Mouse (Mus musculus): ENCODE results near the gene Tmem184a. TPM values are rescaled to one million over a fixed set of nuclear protein-coding genes. Genes with fewer than 3 reads are reported as not detected.
A peak's percentile ranks its signal among the peaks of the same experiment; 100 is the strongest.

The Tmem184a gene
- total RNA-seq, 2 experiments from 2014 or later = 0.16 to 0.17 TPM

DNA sequence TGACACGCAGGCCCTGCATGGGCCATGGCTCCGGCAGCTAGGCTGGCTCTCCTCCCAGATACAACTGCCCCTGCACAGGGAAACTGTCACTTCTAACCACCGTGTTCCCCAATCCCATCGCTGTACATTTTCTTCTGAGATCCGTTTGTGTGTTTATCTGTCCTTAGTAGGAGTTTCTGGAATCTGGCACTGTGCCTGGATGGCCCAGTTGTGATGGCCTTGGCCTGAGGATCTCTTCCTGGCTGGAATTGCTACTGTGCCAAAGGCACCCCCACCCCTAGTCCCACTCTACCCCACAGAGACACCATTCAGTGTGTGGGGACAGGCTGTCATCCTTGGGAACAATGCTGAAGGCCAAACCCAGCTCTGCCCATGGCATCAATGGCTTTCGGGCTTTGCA is 3.8 kb downstream of the Tmem184a start:
- DNase-seq (ENCODE audit: low spot score) = no peak
- intact Hi-C loops (cut with DNase I) = loop anchor here (2.0 kb wide), 1 partner anchor 41 kb away; the partner anchor contains the start of gene Ints1

DNA sequence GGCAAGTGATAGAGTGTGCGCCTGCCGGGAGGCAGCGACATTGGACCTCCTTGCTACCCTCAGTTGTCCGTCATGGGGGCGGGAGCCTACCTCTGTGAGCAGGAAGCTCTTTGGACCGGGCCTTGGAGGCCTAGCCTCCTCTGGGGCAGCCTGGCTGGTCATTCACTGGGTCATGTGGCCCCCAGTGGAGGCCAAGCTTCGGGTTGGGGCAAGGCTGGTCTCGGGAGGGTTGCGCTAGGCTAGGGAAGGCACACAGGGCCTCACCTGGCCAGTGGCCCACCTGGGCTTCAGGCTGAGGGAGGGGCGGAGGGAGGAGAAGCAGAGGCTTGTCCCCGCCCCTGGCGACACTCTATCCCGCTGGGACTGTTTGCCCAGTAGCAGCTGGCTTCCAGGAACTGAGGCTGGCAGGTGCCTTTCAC is 5.7 kb downstream of the Tmem184a start:
- DNase-seq (ENCODE audit: low spot score) = no peak
- intact Hi-C loops (cut with DNase I) = no loop called here

DNA sequence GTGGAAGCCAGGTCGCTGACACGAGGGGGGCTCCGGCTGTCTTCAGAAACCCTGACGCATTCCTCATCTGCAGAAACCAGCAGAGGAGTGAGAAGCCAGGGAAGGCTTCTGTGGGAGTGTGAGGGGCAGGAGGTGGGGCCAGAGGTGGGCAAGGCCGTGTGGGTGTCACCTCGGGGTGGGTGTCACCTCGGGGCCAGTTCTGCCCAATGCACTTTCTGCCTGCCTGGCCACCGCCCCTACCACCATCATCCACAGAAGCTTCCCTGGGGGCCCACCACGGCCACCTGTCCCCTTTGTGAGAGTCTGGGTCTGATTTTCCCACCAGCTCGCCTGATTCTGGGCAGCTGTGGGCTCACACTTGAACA is 6.6 kb downstream of the Tmem184a start:
- no peak for DNase-seq (ENCODE audit: low spot score)
- intact Hi-C loops (cut with DNase I) = no loop called here

DNA sequence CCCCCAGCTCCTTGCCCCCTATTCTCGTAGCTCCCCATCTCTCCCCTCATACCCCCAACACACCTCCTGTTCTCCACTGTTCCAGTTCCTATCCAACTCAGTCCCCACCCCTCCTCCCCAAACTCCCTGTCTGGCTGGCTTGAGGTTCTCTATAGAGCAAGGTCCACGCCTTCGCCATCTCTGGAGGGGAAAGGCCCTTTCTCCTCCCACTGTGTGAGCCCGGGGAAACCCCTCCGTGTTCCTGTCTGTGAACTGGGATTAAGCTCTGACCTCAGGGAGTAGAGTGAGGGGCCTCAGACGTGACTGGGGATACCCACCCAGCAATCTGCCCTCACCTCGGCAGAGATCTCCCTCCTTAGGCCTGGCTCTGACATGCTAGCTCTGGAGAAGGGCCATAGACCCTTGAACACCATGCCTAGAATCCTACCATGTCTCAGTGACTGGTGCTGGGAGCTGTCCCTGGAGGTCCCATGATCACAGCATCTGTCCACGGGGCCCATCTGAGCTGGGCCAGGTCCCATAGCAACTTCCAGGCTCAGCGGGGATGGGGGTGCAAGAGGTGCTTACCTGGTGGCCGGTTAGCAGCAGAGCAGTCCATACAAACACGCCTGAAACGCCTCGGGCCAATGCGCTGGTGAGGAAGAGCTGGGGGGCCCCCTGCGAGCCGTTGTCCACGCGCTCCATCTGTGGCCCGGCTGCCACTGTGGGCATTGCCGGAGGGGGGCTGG is 7.2 kb downstream of the Tmem184a start:
- DNase-seq (ENCODE audit: low spot score) = no peak
- intact Hi-C loops (cut with DNase I) = no loop called here

- intact Hi-C loops (cut with DNase I) = no loop called here
- DNase-seq (ENCODE audit: low spot score) = no peak
Measured at GRCm38 (mm10) chr5:139811677-139812397, 7.9 kb downstream of the Tmem184a start.

- intact Hi-C loops (cut with DNase I) = no loop called here
- DNase-seq (ENCODE audit: low spot score) = no peak
Measured at GRCm38 (mm10) chr5:139809397-139809796, 10.3 kb downstream of the Tmem184a start.

DNA sequence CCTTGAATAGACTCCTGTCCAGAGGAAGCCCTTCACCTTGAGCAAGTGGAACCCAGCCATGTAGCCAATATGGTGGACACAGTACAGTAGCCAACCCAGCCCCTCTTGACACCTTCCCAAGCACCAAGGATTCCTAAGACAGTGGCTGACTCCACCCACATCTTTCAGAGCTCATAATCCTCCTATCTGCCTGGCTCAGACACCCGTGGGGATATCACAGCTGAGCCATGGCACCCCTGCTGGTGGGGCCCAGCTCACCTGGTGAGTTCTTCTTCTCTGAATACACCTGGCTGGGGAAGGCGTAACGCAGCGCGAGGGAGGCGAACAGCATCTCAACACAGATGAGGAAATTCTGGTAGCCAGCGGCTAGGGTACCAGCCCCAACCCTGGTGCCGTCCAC is 13.8 kb downstream of the Tmem184a start:
- intact Hi-C loops (cut with DNase I) = no loop called here
- no peak for DNase-seq (ENCODE audit: low spot score)

- intact Hi-C loops (cut with DNase I) = no loop called here
Measured at GRCm38 (mm10) chr5:139804573-139805111, 15.1 kb downstream of the Tmem184a start.

DNA sequence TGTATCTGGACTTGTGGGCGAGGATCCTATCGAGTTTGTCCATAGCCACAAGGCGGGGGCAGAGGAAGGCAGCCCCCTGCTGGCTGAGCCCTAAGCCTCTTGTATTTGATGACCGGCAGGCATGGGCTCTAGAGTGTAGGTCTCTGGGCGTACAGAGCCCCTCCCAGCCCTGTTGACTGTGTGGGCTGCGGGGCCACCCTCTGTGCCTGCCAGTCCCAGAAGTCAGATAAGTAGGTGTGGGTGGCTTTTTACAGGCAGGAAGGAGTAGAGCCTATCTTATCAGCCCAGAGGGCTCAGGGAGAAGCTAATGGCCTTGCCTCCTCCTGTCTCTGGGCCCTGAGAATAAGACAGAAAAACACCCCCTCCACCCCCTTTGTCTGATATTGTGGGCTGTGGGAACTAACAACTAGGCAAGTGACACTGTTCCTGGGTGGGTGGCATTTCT is 15.6 kb downstream of the Tmem184a start:
- DNase-seq (ENCODE audit: low spot score) = no peak
- intact Hi-C loops (cut with DNase I) = no loop called here

More at GRCm38 (mm10) chr5:139804573-139805111, 15.1 kb downstream of the Tmem184a start:
- no peak for DNase-seq (ENCODE audit: low spot score)

DNA sequence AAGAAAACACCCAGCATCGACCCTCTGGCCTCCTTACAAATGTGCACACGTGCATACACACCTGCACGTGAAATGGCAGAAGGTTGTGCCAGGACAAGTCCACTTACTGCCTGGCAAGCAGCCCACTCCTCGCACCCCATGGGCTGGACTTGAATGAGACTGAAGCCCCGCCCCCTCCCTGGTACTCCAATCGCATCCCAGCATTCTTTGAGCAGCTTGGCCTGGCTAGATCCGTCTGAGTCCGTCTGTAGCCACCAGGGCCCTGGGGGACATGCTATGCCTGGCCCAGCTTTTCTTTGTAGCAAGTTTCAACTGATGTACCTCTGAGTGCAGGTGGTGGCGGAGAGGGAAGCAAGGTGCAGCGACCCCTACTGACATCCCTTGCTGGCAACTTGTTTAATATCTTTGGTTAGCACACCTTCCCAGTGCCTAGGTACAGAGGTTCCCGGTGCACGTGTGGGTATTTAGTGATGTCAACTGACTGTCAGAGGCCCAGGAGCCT is 16.1 kb downstream of the Tmem184a start:
- DNase-seq (ENCODE audit: low spot score) = no peak
- intact Hi-C loops (cut with DNase I) = loop anchor here (2.0 kb wide), 1 partner anchor 27 kb away; no protein-coding TSS in a partner anchor

- no peak for DNase-seq (ENCODE audit: low spot score)
- intact Hi-C loops (cut with DNase I) = loop anchor here (2.0 kb wide), 1 partner anchor 26 kb away; no protein-coding TSS in a partner anchor
Measured at GRCm38 (mm10) chr5:139803165-139803564, 16.6 kb downstream of the Tmem184a start.

GRCm38 (mm10) chr5:139801880-139802279 is 17.8 kb downstream of the Tmem184a start:
- DNase-seq (ENCODE audit: low spot score) = no peak
- intact Hi-C loops (cut with DNase I) = loop anchor here (2.0 kb wide), 1 partner anchor 25 kb away; no protein-coding TSS in a partner anchor

GRCm38 (mm10) chr5:139801231-139801630 is 18.5 kb downstream of the Tmem184a start:
- intact Hi-C loops (cut with DNase I) = no loop called here
- DNase-seq (ENCODE audit: low spot score) = no peak

DNA sequence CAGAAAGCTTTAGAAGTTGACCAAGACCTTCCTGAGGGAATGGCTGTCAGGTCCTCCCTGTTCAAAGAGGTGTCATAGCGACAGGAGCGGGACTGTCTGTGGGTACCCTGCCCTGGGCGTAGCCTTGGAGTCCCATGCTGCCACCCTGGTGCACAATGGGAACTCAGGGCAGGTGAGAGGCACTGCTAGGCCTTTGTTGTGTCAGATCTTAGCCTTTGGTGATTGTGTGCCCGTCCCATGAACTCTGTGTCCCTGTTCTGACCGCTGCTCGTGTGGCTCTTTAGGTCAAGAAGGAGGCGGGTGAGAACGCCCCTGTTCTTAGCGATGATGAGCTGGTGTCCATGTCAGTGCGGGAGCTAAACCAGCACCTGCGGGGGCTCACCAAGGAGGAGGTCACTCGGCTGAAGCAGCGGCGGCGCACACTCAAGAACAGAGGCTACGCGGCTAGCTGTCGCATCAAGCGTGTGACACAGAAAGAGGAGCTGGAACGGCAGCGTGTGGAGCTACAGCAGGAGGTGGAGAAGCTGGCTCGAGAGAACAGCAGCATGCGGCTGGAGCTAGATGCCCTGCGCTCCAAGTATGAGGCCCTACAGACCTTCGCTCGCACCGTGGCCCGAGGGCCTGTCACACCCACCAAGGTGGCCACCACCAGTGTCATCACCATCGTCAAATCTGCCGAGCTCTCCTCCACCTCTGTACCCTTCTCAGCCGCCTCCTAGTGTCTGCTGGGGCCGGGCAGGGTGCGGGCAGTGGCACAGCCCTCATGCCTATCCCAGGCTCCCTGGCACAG is 19.7 kb downstream of the Tmem184a start:
- intact Hi-C loops (cut with DNase I) = no loop called here
- DNase-seq (ENCODE audit: low spot score) = no peak

DNA sequence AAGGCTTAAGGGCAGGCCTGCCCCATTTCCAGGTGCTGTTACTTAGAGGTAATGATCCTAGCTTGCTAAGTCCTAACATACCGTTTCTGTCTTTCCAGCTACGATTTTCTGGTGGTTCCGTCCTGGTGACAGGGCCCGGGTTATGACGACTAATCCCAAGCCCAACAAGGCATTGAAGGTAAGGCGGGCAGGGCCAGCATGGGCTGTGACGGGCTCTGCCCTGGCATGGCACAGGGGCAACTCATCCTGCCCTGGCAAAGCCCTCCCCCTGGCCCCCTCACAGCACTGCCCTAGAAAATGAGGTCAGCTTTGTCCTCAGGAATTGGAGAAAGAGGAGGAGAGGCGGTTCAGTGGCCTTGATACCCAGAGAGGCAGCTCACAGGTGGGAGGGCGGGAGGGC is 20.7 kb downstream of the Tmem184a start:
- intact Hi-C loops (cut with DNase I) = no loop called here
- no peak for DNase-seq (ENCODE audit: low spot score)

GRCm38 (mm10) chr5:139798168-139798900 is 21.4 kb downstream of the Tmem184a start:
- intact Hi-C loops (cut with DNase I) = no loop called here
- no peak for DNase-seq (ENCODE audit: low spot score)

GRCm38 (mm10) chr5:139797473-139798167 is 22.1 kb downstream of the Tmem184a start:
- peak; percentile 88 for DNase-seq (ENCODE audit: low spot score)
- intact Hi-C loops (cut with DNase I) = no loop called here

GRCm38 (mm10) chr5:139796900-139797299 is 22.8 kb downstream of the Tmem184a start:
- DNase-seq (ENCODE audit: low spot score) = peak; percentile 92
- intact Hi-C loops (cut with DNase I) = no loop called here
